Mouse (Mus musculus) forebrain, embryonic 13.5 days (tissue): Measurements from ENCODE around the gene Ralgapb. TPM values are rescaled to one million over a fixed set of nuclear protein-coding genes. Genes with fewer than 3 reads are reported as not detected.

Experiments
- ATAC-seq: fragments of 200-750 bp; cut with Nextera tagmentation; 2 replicates; pipeline ENCODE4 v1.8.0; 2017
- H3K27ac ChIP-seq: fragments of 300-500 bp; sonication (generic); 2 replicates; pipeline ENCODE4 v1.5.1; 2015; ENCODE audit warnings: inconsistent platforms, mild to moderate bottlenecking, moderate library complexity
- H3K27me3 ChIP-seq: fragments of 300-500 bp; sonication (generic); 2 replicates; pipeline ENCODE4 v1.6.1; 2015; ENCODE audit warnings: mild to moderate bottlenecking, inconsistent platforms
- H3K36me3 ChIP-seq: fragments of 300-500 bp; sonication (generic); 2 replicates; pipeline ENCODE4 v1.6.1; 2015; ENCODE audit warnings: mild to moderate bottlenecking, inconsistent platforms; ENCODE audit not compliant: poor library complexity, severe bottlenecking
- H3K4me1 ChIP-seq: fragments of 300-500 bp; sonication (generic); 2 replicates; pipeline ENCODE4 v1.6.1; 2015; ENCODE audit warnings: inconsistent platforms
- H3K4me2 ChIP-seq: fragments of 300-500 bp; sonication (generic); 2 replicates; pipeline ENCODE4 v1.6.1; 2015; ENCODE audit warnings: inconsistent platforms, mild to moderate bottlenecking, moderate library complexity
- H3K4me3 ChIP-seq: fragments of 300-500 bp; sonication (generic); 2 replicates; pipeline ENCODE4 v1.5.1; 2015; ENCODE audit warnings: mild to moderate bottlenecking, inconsistent platforms
- H3K9ac ChIP-seq: fragments of 300-500 bp; sonication (generic); 2 replicates; pipeline ENCODE4 v1.6.1; 2015; ENCODE audit warnings: mild to moderate bottlenecking, inconsistent platforms
- H3K9me3 ChIP-seq: fragments of 300-500 bp; sonication (generic); replicated peaks from 2 replicates; pipeline ENCODE4 v1.6.1; 2016; ENCODE audit warnings: inconsistent platforms
- WGBS: fragments of 180-500 bp; shearing (Covaris S2); methylation state at CpG from one replicate; pipeline ENCODE4 v1.1.7; 2015; 5-methylcytosine and 5-hydroxymethylcytosine counted together
- polyA plus RNA-seq: library from polyadenylated mRNA; unstranded; fragments of >200 nt; fragmentation: Nextera tagmentation; extraction: Ambion mirVana; gene quantifications from 2 replicates; pipeline ENCODE4 v1.2.1, GENCODE M21; 2015

Gene Ralgapb
- polyA plus RNA-seq: 20.4 and 22.3 TPM in 2 replicates

GRCm38 (mm10) chr2:158409595-158410021 is at the start of gene Ralgapb:
Ralgapb (plus strand) TSS chr2:158409848.
- H3K9ac ChIP-seq: peak within 1 kb of the TSS; percentile 95
- H3K36me3 ChIP-seq: no peaks in the 10 kb centered on the region
- H3K4me1 ChIP-seq: peaks cover 15% of the 10 kb centered on the region
- H3K9me3 ChIP-seq: no peaks in the 10 kb centered on the region
- under 1% methylated on average over 46 of the region's 46 CpGs for WGBS
- H3K4me2 ChIP-seq: peak within 1 kb of the TSS; percentile 95
- peak within 1 kb of the TSS; percentile 76 for H3K27ac ChIP-seq
- ATAC-seq: peak; percentile 94
- peak within 1 kb of the TSS; percentile 97 for H3K4me3 ChIP-seq
- no peaks in the 10 kb centered on the region for H3K27me3 ChIP-seq

DNA sequence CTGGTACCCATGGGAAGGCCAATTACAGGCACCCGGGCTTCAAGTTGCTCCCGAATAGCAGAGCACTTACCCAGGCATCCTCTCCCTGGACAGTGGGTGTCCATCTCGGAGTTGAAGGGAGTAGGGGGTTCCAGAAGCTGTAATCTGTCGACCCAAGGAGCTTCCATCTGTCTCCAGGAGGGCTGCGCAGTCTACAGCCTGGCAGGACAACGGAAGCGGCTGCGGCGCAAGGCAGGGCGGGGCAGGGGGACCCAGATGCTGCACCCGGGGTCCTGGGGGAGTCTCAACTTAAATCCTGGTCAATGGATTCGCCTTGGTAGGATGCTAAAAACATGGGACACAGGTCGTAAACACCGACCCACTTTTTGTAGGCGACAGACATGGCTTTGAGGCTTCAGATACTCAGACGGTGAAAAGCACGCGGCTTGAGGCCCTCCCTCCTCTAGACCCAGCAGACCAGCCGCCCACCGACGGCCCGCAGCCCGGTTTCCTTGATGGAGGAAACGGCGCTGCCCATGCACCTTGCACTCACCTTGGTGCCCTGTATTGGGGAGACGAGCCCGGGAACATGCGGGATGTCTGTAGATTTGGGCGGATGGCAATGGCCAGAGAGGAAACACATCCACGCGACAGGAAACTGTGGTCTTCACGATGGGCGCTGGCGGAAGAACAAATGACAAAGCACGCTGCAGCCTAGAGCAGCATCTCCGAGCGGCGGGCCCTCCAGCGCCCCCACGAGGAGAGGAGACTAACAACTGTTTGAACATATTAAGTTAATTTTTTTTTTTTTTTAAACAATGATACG is 48.6 kb upstream of the Ralgapb start:
- Histone ChIP-seq H3K4me2 (peak overlapping the region; percentile 88), H3K27me3 (no peaks in the 10 kb centered on the region), H3K4me3 (peak overlapping the region; percentile 95), H3K27ac (peak overlapping the region; percentile 67), H3K9ac (peak overlapping the region; percentile 97), H3K36me3 (peaks cover 43% of the 10 kb centered on the region), H3K9me3 (no peaks in the 10 kb centered on the region), H3K4me1 (peaks cover 28% of the 10 kb centered on the region)
- peak; percentile 89 for ATAC-seq
- under 1% methylated on average over 41 of the region's 41 CpGs for WGBS

DNA sequence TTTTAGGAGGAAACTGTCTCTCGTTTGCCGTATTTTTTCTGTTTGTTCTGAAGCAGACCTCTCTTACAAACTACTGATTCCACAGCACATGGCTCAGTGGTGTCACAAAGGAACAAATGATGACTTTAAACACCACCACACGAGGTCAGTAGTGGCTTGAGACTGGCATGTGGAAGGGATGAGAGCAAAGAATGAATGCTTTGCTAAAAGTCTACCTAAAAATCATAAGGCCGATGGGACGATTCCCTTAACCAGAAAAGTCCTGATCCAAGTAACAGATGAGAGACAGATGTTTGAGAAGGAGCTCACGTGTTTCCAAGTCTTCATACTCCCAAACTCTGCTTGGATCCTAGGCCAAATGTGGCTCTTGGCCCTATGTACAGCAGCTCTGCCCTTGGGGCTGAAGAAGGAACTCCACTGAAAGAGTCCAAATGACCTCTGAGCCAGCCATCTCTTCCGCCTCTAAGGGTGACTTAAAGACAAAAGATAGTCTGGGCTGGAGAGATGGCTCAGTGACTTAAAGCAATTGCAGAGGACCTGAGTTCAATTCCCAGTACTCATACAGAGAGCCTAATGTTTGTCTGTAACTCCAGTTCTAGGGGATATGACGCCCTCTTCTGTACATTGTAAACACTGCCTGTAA is 47.8 kb upstream of the Ralgapb start:
- Histone ChIP-seq H3K4me3 (peak overlapping the region; percentile 95), H3K27me3 (no peaks in the 10 kb centered on the region), H3K4me1 (peaks cover 28% of the 10 kb centered on the region), H3K4me2 (peak overlapping the region; percentile 88), H3K36me3 (peaks cover 36% of the 10 kb centered on the region), H3K27ac (no peak overlapping the region), H3K9me3 (no peaks in the 10 kb centered on the region), H3K9ac (no peak overlapping the region)
- 44% methylated on average over 8 of the region's 8 CpGs for WGBS
- peak; percentile 59 for ATAC-seq

DNA sequence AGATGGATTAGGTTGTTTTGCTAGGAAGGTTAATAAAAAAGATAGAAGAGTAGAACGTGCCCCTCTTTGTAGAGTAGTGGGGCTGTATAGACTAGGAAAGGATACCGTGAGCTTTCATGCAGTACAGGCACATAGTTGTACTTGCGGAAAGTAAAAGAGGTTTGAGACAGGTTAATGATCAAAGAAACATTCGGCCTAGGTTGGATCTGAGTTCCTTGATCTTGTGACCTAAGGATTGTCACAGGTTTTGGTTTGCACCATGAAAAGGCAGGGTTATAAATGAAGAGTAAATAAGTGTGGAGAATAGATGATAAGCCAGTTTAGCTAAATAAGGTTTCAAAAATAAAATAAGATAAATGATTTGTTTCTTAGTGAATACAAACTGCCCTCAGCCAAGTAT is 45.5 kb upstream of the Ralgapb start:
- H3K27me3 ChIP-seq: no peaks in the 10 kb centered on the region
- no peak for ATAC-seq
- H3K4me2 ChIP-seq: no peak overlapping the region
- no peak overlapping the region for H3K4me3 ChIP-seq
- H3K4me1 ChIP-seq: peaks cover 17% of the 10 kb centered on the region
- WGBS: 85% methylated on average over 4 of the region's 4 CpGs
- H3K9ac ChIP-seq: no peak overlapping the region
- no peaks in the 10 kb centered on the region for H3K9me3 ChIP-seq
- peaks cover 12% of the 10 kb centered on the region for H3K36me3 ChIP-seq
- no peak overlapping the region for H3K27ac ChIP-seq

DNA sequence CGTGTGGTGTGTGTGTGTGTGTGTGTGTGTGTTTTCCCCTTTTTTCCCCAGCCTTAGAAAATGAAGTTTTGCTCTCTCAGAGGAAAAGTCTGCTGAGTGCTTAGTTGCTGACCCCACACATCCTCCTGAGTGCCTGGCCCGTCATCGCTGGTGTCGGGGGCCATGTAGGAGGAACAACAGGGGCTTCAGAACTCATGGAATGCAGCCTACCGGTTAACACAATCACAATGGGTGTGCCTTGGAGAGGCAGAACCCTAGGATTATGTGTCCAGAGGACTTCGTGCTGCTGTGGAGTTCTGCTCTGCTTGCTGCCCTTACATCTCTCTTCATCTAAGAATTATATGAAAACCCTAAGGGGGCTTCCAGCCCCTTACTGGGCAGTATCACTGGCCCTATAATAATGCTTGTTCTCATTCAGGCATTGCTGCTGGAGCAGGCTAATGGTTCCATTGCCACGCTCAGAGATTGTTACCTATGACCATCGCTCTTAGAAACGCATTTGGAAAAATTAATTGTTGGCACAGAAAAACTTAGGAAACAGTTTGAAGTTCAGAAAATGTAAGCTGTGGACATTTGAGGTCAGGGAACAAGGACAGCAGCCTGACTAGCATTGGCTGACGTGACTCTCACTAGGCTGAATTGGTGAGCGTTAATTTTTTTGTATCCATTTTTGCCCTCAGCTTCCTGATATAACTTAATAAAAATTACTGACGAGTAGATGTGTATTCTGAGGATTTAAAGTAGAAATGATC is 44.4 kb upstream of the Ralgapb start:
- H3K9me3 ChIP-seq: no peaks in the 10 kb centered on the region
- no peak overlapping the region for H3K9ac ChIP-seq
- ATAC-seq: no peak
- 68% methylated on average over 12 of the region's 12 CpGs for WGBS
- H3K4me2 ChIP-seq: no peak overlapping the region
- H3K4me3 ChIP-seq: no peak overlapping the region
- peaks cover 6% of the 10 kb centered on the region for H3K4me1 ChIP-seq
- no peak overlapping the region for H3K27ac ChIP-seq
- 0 out of 2 replicates have a peak, but pooled peaks cover 1% of the 10 kb centered on the region for H3K36me3 ChIP-seq
- H3K27me3 ChIP-seq: no peaks in the 10 kb centered on the region

DNA sequence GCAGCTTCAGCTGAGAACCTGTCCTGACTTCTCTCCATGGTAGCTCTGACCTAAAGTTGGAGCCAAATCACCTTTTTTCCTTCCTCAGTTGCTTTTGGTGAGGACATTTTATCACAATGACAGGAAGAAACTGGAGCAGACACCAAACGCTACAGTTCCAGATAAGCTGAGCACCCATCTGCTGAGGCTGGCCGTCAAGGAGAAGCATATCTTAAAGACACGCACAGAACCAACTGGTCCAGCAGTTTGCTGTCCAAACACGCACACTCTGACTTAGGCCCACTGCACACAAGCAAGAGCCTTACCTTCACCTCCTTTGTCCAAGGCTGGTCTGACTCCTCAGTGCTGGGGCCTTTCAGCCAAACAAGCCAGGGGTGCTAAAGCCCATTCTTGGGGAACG is 42.0 kb upstream of the Ralgapb start:
- ATAC-seq: no peak
- Histone ChIP-seq H3K36me3 (no peaks in the 10 kb centered on the region), H3K27me3 (no peaks in the 10 kb centered on the region), H3K9me3 (no peaks in the 10 kb centered on the region), H3K9ac (no peak overlapping the region), H3K4me2 (no peak overlapping the region), H3K4me1 (no peaks in the 10 kb centered on the region), H3K4me3 (no peak overlapping the region), H3K27ac (no peak overlapping the region)
- 91% methylated on average over 5 of the region's 5 CpGs for WGBS

DNA sequence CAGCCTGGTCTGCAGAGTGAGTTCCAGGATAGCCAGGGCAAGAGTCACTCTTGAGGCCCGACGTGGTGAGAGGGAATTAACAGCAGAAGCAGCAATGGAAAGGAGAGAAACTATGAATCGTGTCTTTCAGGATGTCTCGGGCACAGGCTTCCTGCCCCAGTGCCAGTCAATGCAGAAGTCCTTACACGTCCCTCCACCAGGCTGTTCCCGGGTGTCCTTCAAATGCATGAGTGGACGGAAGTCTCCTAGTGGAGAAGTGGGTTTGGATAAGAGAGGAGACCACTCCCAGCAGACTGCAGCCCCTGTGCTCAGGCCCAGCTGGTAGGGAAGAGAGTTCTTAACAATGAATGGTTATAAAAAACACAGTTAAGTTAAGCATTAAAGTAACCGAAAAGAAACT is 41.3 kb upstream of the Ralgapb start:
- WGBS: 95% methylated on average over 8 of the region's 8 CpGs

DNA sequence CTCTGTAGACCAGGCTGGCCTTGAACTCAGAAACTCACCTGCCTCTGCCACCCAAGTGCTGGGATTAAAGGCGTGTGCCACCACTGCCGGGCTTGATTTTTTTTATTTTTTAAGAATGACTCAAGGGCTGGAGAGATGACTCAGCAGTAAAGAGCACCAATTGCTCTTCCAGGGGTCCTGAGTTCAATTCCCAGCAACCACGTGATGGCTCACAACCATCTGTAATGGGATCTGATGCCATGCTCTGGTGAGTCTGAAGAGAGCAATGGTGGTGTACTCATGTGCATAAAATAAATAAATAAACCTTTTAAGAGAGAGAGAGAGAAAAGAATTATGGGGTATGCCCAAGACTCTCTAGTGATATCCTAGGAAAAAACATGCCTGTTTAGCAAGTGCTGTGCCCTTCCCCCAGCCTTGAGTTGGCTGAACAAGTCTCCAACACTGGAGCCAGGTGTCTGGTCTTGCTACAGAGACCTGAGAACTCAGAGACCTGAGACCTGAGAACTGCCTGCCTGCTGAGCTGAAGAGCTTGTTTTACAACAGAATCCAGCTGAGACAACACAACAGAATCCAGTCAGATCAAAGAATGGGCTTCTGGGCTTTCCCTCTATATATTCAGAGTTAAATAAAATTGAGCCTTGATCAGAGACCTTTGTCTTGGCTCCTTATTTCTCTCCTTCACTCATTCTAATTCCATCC is 40.0 kb upstream of the Ralgapb start:
- Histone ChIP-seq H3K4me1 (no peaks in the 10 kb centered on the region), H3K9me3 (no peaks in the 10 kb centered on the region), H3K4me3 (no peak overlapping the region), H3K36me3 (no peaks in the 10 kb centered on the region), H3K27me3 (peaks cover 6% of the 10 kb centered on the region), H3K27ac (no peak overlapping the region), H3K9ac (no peak overlapping the region), H3K4me2 (no peak overlapping the region)
- no peak for ATAC-seq
- 76% methylated on average over 3 of the region's 3 CpGs for WGBS

More for the DNA sequence above, 41.3 kb upstream of the Ralgapb start:
- no peak for ATAC-seq
- H3K9me3 ChIP-seq: no peaks in the 10 kb centered on the region
- H3K4me1 ChIP-seq: no peaks in the 10 kb centered on the region
- no peaks in the 10 kb centered on the region for H3K36me3 ChIP-seq
- H3K4me2 ChIP-seq: no peak overlapping the region
- no peaks in the 10 kb centered on the region for H3K27me3 ChIP-seq
- no peak overlapping the region for H3K4me3 ChIP-seq
- no peak overlapping the region for H3K27ac ChIP-seq
- H3K9ac ChIP-seq: no peak overlapping the region

GRCm38 (mm10) chr2:158370173-158370550 is 39.5 kb upstream of the Ralgapb start:
- Histone ChIP-seq H3K4me3 (no peak overlapping the region), H3K4me1 (peaks cover 5% of the 10 kb centered on the region; the same call in 1 of the 2 replicates), H3K4me2 (no peak overlapping the region), H3K9me3 (no peaks in the 10 kb centered on the region), H3K9ac (no peak overlapping the region), H3K27ac (no peak overlapping the region), H3K27me3 (peaks cover 12% of the 10 kb centered on the region), H3K36me3 (no peaks in the 10 kb centered on the region)
- WGBS: 17% methylated on average over 5 of the region's 5 CpGs
- ATAC-seq: no peak

DNA sequence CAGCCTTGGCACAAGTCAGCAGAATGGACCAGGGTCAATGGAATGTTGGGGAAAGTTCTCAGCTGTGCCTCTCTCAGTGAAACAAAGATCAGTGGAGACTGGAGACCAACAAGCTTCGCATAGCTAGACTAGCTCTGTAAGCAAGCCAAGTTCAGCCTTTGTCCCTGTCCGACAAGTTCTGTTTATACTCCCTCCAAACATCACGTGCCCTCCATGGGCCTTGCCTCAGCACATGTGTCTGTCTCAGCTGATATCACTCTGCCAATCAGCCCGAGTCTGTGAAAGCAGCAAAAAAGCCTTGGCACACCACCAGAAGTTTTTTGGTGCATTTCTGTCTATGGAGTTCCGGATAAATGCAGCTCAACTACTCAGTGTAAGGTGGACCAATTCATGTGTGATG is 36.6 kb upstream of the Ralgapb start:
- no peak for ATAC-seq
- Histone ChIP-seq H3K36me3 (no peaks in the 10 kb centered on the region), H3K4me3 (no peak overlapping the region), H3K9ac (no peak overlapping the region), H3K9me3 (no peaks in the 10 kb centered on the region), H3K4me1 (peaks cover 9% of the 10 kb centered on the region; the same call in 1 of the 2 replicates), H3K4me2 (no peak overlapping the region), H3K27ac (no peak overlapping the region), H3K27me3 (peaks cover 34% of the 10 kb centered on the region)
- 74% methylated on average over 5 of the region's 5 CpGs for WGBS

DNA sequence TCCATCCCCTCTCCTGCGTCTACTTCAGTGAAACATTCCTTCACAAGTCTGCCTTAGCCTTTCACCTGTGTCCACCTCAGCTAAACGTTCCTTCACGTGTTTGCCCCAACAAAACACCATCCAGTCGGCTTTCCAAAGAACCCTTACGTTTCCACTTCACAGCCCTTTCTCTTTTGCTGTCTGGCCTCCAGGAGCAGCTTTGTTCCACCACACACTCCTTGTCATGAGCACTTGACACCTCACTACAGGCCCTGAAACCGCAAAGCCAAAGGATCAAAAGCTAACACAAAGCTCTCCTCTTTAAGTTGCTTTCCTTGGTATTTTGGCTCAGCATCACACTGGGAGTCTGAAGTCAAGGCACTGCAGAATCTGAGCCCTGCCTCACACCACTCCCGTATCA is 36.1 kb upstream of the Ralgapb start:
- 64% methylated on average over 7 of the region's 7 CpGs for WGBS
- Histone ChIP-seq H3K4me1 (peaks cover 9% of the 10 kb centered on the region; the same call in 1 of the 2 replicates), H3K27me3 (peaks cover 34% of the 10 kb centered on the region), H3K4me3 (no peak overlapping the region), H3K9me3 (no peaks in the 10 kb centered on the region), H3K4me2 (no peak overlapping the region), H3K36me3 (no peaks in the 10 kb centered on the region), H3K9ac (no peak overlapping the region), H3K27ac (no peak overlapping the region)
- no peak for ATAC-seq
